Mouse (Mus musculus): ENCODE measurements around the gene 4931409K22Rik.

Gene 4931409K22Rik

DNA sequence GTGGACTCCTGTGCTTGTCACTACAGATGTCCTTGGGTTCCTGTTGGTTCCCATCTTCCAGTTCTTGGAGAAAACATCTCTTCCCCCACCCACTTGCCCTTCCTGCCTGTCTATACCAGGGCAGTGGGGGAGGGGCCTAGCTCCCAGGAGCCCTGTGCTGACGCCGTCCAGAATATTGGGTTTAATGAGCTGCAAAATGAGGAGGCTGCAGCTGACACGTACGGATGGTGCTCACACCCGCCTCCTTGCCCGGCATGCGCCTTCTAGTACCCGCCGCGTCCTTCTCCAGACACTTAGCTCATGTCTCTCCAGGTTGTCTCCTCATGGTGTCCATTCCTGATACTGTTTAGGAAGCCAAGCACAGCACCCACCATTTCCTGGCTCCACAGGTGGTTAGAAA lies 57.5 kb downstream of the 4931409K22Rik start:
- in situ Hi-C loops (cut with MboI): no loop called here

DNA sequence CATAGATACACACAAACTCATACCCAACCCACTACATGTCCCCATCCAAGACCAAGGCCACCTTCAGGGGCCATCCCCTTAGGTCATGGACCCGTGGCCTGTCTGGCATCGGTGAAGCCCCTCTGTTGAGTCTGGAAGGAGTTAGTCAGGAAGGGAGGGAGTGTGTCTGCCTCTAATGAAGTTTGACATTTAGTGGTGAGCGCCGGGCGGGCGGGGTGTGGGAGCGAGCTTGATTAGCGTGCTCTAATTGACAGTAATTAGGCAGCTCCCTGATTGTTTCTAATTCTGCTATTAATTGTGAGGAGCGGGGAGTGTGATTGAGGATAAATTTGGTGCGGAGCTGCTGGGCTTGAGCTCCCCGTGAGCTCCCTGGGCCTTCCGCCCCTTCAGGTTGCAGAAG lies 59.1 kb downstream of the 4931409K22Rik start:
- in situ Hi-C loops (cut with MboI): no loop called here

DNA sequence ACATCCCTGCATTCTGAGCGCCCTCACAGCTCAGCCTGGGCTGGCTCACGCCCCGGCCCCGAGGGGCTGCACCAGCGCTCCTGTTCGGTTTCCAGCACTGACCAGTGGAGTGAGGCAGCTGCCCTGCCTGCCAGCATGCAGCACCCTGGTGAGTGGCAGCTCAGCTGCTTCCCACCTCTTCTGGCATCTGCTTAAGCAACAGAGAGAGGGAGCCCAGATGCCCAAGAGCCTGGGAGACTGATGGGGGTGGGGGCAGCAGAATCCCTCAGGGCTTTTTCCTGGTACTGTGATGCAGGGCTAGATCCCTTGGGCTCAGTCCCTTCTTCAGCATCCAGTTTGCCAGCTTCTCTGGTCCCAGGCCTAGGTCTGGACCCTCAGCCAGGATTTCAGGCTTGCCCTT lies 59.9 kb downstream of the 4931409K22Rik start:
- in situ Hi-C loops (cut with MboI): no loop called here

DNA sequence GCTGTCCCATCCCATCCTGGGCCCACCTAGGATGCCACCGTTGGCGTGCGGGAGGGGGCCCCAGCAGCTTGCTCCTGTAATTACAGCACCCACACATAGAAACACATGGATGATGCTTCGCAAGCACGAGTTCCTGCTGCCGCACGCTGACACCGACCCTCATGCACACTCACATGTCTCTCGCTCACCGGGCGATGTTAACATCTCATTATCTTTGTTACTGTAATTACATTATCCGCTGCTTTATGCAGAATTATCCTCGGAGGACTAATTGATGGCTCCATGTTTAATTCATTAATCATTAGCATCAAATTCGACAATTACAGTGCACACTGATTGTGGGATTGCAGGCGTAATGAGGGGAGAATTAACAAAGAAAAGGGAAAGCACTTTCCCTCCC lies 61.6 kb downstream of the 4931409K22Rik start:
- in situ Hi-C loops (cut with MboI): no loop called here

Data from mature B cell (primary cell).